Mouse (Mus musculus) CH12.LX (cell line): ENCODE results near the gene Ttc29. TPM values are rescaled to one million over a fixed set of nuclear protein-coding genes. Genes with fewer than 3 reads are reported as not detected.

ENCODE experiments used
- DNase-seq: peaks from one replicate; pipeline ENCODE4 v3.0.0-alpha.2; 2013; ENCODE audit errors: extremely low read depth
- H3K27ac ChIP-seq: 2 replicates; pipeline ENCODE4 v1.5.1; 2012; ENCODE audit warnings: low read depth, mild to moderate bottlenecking, control low read depth, moderate library complexity; ENCODE audit not compliant: insufficient read depth
- H3K27me3 ChIP-seq: replicated peaks from 2 replicates; pipeline ENCODE3; 2012; ENCODE audit warnings: inconsistent platforms
- H3K36me3 ChIP-seq, 2 experiments: replicated peaks in 1 of 2; 2 replicates each; pipeline versions ENCODE3 to v1.6.1; 2012; ENCODE audit warnings: inconsistent platforms in 1 of 2, low read length in 1 of 2, mild to moderate bottlenecking in 1 of 2, mixed read lengths in 1 of 2, moderate library complexity in 1 of 2; ENCODE audit not compliant: control insufficient read depth in 1 of 2, insufficient read depth in 1 of 2
- H3K4me1 ChIP-seq, 2 experiments: 2 replicates each; pipeline ENCODE4 v1.6.1; 2012; ENCODE audit warnings: inconsistent platforms in 1 of 2, moderate library complexity in 1 of 2; ENCODE audit not compliant: insufficient read depth in 2 of 2, control insufficient read depth in 1 of 2
- H3K4me2 ChIP-seq: 2 replicates; pipeline ENCODE4 v1.6.1; 2012; ENCODE audit warnings: low read depth, mild to moderate bottlenecking, control low read depth; ENCODE audit not compliant: poor library complexity, insufficient read depth, severe bottlenecking
- H3K4me3 ChIP-seq, 3 experiments: fragments of 150-350 bp in 1 of 3; sonication (generic) in 1 of 3; replicated peaks in 1 of 3; 2 replicates each; pipeline versions ENCODE3 to v1.5.1; 2011 to 2012; ENCODE audit warnings: low read depth in 2 of 3, low read length in 2 of 3, mild to moderate bottlenecking in 2 of 3, moderate library complexity in 2 of 3, control low read depth in 1 of 3, improper control_type of control experiment in 1 of 3, inconsistent platforms in 1 of 3, mixed read lengths in 1 of 3; ENCODE audit not compliant: poor library complexity in 1 of 3
- H3K79me2 ChIP-seq: replicated peaks from 2 replicates; pipeline ENCODE4 v1.6.1; 2012; ENCODE audit warnings: mild to moderate bottlenecking, moderate library complexity; ENCODE audit not compliant: control insufficient read depth, poor library complexity, insufficient read depth, severe bottlenecking; ENCODE audit errors: extremely low read depth
- H3K9ac ChIP-seq: 2 replicates; pipeline ENCODE4 v1.6.1; 2012; ENCODE audit warnings: low read depth, mild to moderate bottlenecking, control low read depth, moderate library complexity; ENCODE audit not compliant: insufficient read depth
- H3K9me3 ChIP-seq: replicated peaks from 2 replicates; pipeline ENCODE3; 2012; ENCODE audit warnings: low read length, inconsistent platforms, mixed read lengths
- CTCF ChIP-seq, 2 experiments: IDR thresholded peaks in 1 of 2; conservative IDR thresholded peaks in 1 of 2; 2 replicates each; pipeline ENCODE4 v1.5.1; 2011 to 2012; ENCODE audit warnings: low read depth in 2 of 2, low read length in 2 of 2, improper control_type of control experiment in 1 of 2, inconsistent platforms in 1 of 2, mild to moderate bottlenecking in 1 of 2, moderate library complexity in 1 of 2
- EP300 ChIP-seq: IDR thresholded peaks from 2 replicates; pipeline ENCODE4 v1.6.1; 2011; ENCODE audit warnings: low read length, improper control_type of control experiment
- GABPA ChIP-seq: IDR thresholded peaks from 2 replicates; pipeline ENCODE4 v1.6.1; 2012; ENCODE audit warnings: low read depth, low read length, improper control_type of control experiment, inconsistent platforms; ENCODE audit not compliant: insufficient replicate concordance
- IRF4 ChIP-seq: IDR thresholded peaks from 2 replicates; pipeline ENCODE4 v1.6.1; 2014; ENCODE audit warnings: low read depth, mild to moderate bottlenecking, inconsistent platforms, low read length, improper control_type of control experiment
- KAT2A ChIP-seq: IDR thresholded peaks from 2 replicates; pipeline ENCODE4 v1.6.1; 2012; ENCODE audit warnings: low read length, improper control_type of control experiment, inconsistent platforms; ENCODE audit not compliant: insufficient replicate concordance
- MAZ ChIP-seq: IDR thresholded peaks from 2 replicates; pipeline ENCODE4 v1.6.1; 2012; ENCODE audit warnings: low read depth, mild to moderate bottlenecking, inconsistent platforms, low read length, improper control_type of control experiment, moderate library complexity
- MEF2A ChIP-seq: IDR thresholded peaks from 2 replicates; pipeline ENCODE4 v1.6.1; 2014; ENCODE audit warnings: low read depth, mild to moderate bottlenecking, inconsistent platforms, low read length, improper control_type of control experiment, borderline replicate concordance
- MXI1 ChIP-seq: IDR thresholded peaks from 2 replicates; pipeline ENCODE4 v1.6.1; 2011; ENCODE audit warnings: mild to moderate bottlenecking, low read depth, low read length, improper control_type of control experiment
- MYC ChIP-seq: IDR thresholded peaks from 2 replicates; pipeline ENCODE4 v1.6.1; 2011; ENCODE audit warnings: low read depth, mild to moderate bottlenecking, improper control_type of control experiment, low read length
- NRF1 ChIP-seq: IDR thresholded peaks from 2 replicates; pipeline ENCODE4 v1.6.1; 2014; ENCODE audit warnings: low read depth, mild to moderate bottlenecking, inconsistent platforms, low read length, improper control_type of control experiment, moderate library complexity
- PAX5 ChIP-seq: IDR thresholded peaks from 2 replicates; pipeline ENCODE4 v1.6.1; 2012; ENCODE audit warnings: low read length, inconsistent platforms, mixed read lengths
- POLR2A ChIP-seq: IDR thresholded peaks from 2 replicates; pipeline ENCODE4 v1.6.1; 2011; ENCODE audit warnings: low read depth, mild to moderate bottlenecking, improper control_type of control experiment, low read length
- RCOR1 ChIP-seq: conservative IDR thresholded peaks from 2 replicates; pipeline ENCODE4 v1.6.1; 2012; ENCODE audit warnings: low read depth, mild to moderate bottlenecking, inconsistent platforms, low read length, improper control_type of control experiment
- SIN3A ChIP-seq: IDR thresholded peaks from 2 replicates; pipeline ENCODE4 v1.6.1; 2012; ENCODE audit warnings: low read length, improper control_type of control experiment, inconsistent platforms
- TBP ChIP-seq: conservative IDR thresholded peaks from 2 replicates; pipeline ENCODE4 v1.6.1; 2011; ENCODE audit warnings: low read depth, low read length, improper control_type of control experiment
- TCF12 ChIP-seq: IDR thresholded peaks from 2 replicates; pipeline ENCODE4 v1.6.1; 2014; ENCODE audit warnings: low read depth, mild to moderate bottlenecking, inconsistent platforms, low read length, improper control_type of control experiment
- USF1 ChIP-seq: IDR thresholded peaks from 2 replicates; pipeline ENCODE4 v1.6.1; 2014; ENCODE audit warnings: low read depth, mild to moderate bottlenecking, inconsistent platforms, low read length, improper control_type of control experiment
- USF2 ChIP-seq: conservative IDR thresholded peaks from 2 replicates; pipeline ENCODE4 v1.6.1; 2011; ENCODE audit warnings: low read depth, low read length, improper control_type of control experiment
- ZMIZ1 ChIP-seq: IDR thresholded peaks from 2 replicates; pipeline ENCODE4 v1.6.1; 2012; ENCODE audit warnings: low read depth, mild to moderate bottlenecking, inconsistent platforms, low read length, improper control_type of control experiment
- dilution Hi-C: fragments of 300-500 bp; cut with MboI; formaldehyde crosslinking; loops from 2 replicates; pipeline ENCODE4 v1.14.3; 2020; ENCODE audit warnings: low sequenced_read_pairs; ENCODE audit not compliant: extremely low pct_unique_long_range_greater_than_20kb, extremely low pct_ligation_motif_present
- in situ Hi-C: fragments of 300-500 bp; cut with MboI; formaldehyde crosslinking; loops from 3 replicates; pipeline ENCODE4 v1.14.3; 2019; ENCODE audit warnings: low sequenced_read_pairs, low pct_ligation_motif_present, low pct_unique_long_range_greater_than_20kb, mixed read lengths
- polyA plus RNA-seq: library from polyadenylated mRNA; unstranded; fragments of >175 nt; gene quantifications from 2 replicates; pipeline ENCODE4 v1.2.1, GENCODE M21; 2012; ENCODE audit warnings: low read depth; ENCODE audit not compliant: insufficient read length
- total RNA-seq, 2 experiments: library from RNA; depleted of rRNA; stranded (reverse); fragments of 300-350 nt in 1 of 2; fragments of >200 nt in 1 of 2; gene quantifications; 2 replicates each; pipeline ENCODE4 v1.2.3; 2012 to 2014

Gene Ttc29
- total and polyA plus RNA-seq, 3 experiments = not detected

GRCm38 (mm10) chr8:78266231-78266630, 53.1 kb downstream of the Ttc29 start (continued):
- peak; percentile 55; the same call in 1 of the 2 replicates for TF ChIP-seq SIN3A
- peak; percentile 95 for TF ChIP-seq IRF4
- TF ChIP-seq NRF1 = no peak
- no peak for TF ChIP-seq PAX5
- TF ChIP-seq, all 38 proteins: peak for 18

GRCm38 (mm10) chr8:78267894-78268411, 54.9 kb downstream of the Ttc29 start:
- Histone ChIP-seq H3K9ac (no peak overlapping the region), H3K36me3 (no peaks in the 10 kb centered on the region), H3K4me1 (peaks cover 13 to 52% of the 10 kb centered on the region in 2 experiments), H3K27me3 (no peaks in the 10 kb centered on the region), H3K4me3 (no peak overlapping the region), H3K4me2 (no peak overlapping the region), H3K79me2 (no peaks in the 10 kb centered on the region), H3K27ac (no peak overlapping the region), H3K9me3 (no peaks in the 10 kb centered on the region)
- TF ChIP-seq MAZ (no peak), SIN3A (no peak), CTCF (conservative IDR thresholded peaks at IDR 0.05 in 1 of 2, IDR thresholded peaks at IDR 0.05 in 1 of 2; ENCODE audit: low read depth in 2 of 2, low read length in 2 of 2) (no peak), USF2 (no peak), USF1 (no peak), ZMIZ1 (no peak), NRF1 (no peak), IRF4 (no peak), MEF2A (no peak)
- DNase-seq = no peak
- dilution Hi-C loops = no loop called here
- in situ Hi-C loops = loop anchor here (25.0 kb wide), 1 partner anchor 369 kb away; no protein-coding TSS in a partner anchor

- H3K9me3 ChIP-seq = no peaks in the 10 kb centered on the region
- no peaks in the 10 kb centered on the region for H3K27me3 ChIP-seq
- no peak overlapping the region for H3K9ac ChIP-seq
- in situ Hi-C loops = loop anchor here (25.0 kb wide), 1 partner anchor 368 kb away; no protein-coding TSS in a partner anchor
- H3K36me3 ChIP-seq = no peaks in the 10 kb centered on the region
- peaks cover 11 to 47% of the 10 kb centered on the region in 2 experiments for H3K4me1 ChIP-seq
- H3K79me2 ChIP-seq = no peaks in the 10 kb centered on the region
- H3K27ac ChIP-seq = no peak overlapping the region
- no peak for DNase-seq
- no peak overlapping the region for H3K4me2 ChIP-seq
- no peak for TF ChIP-seq GABPA
- no peak for TF ChIP-seq USF1
- TF ChIP-seq MXI1 = no peak
- TF ChIP-seq MYC = no peak
- TF ChIP-seq USF2 = no peak
- no peak for TF ChIP-seq RCOR1
- TF ChIP-seq ZMIZ1 = no peak
- no peak for TF ChIP-seq MAZ
- TF ChIP-seq TCF12 = no peak
- TF ChIP-seq POLR2A = no peak
- TF ChIP-seq TBP = no peak
- TF ChIP-seq KAT2A = no peak
- TF ChIP-seq EP300 = no peak
- dilution Hi-C loops = no loop called here
- H3K4me3 ChIP-seq = no peak overlapping the region
Measured at GRCm38 (mm10) chr8:78269281-78269680, 56.2 kb downstream of the Ttc29 start.
